ENCODE assay signal across 9 mouse cellular contexts in genomic region chr5:100030069-100030468, GRCm38 (mm10). TPM values are rescaled to one million over a fixed set of nuclear protein-coding genes. Genes with fewer than 3 reads are reported as not detected.
DNase-seq lines count a peak whose midpoint lies in the region; ATAC-seq and TF ChIP-seq lines count a peak whose summit lies in the region.
"Had no signal": no experiment of that assay in that cellular context is flagged by ENCODE, and none has a peak within 500 bp of the region (broad histone marks: within the 10 kb centered on the region; RNA-seq: fewer than 3 reads in every experiment).

No protein-coding gene starts in this region.

- no peak overlapping the region for H3K4me3 ChIP-seq in kidney, embryonic 14.5 days (ENCODE audit: low read length)
- no peak overlapping the region for H3K4me3 ChIP-seq in MEL (ENCODE audit: control insufficient read depth in 1 of 2, insufficient read depth in 1 of 2, low read depth in 2 of 2, low read length in 2 of 2)
- no peak overlapping the region for H3K4me3 ChIP-seq in lung, postnatal 0 days (ENCODE audit: low read depth, low read length)
- H3K4me3 ChIP-seq: erythroblast, embryonic 14.5 days had no signal

- no peak for DNase-seq in kidney, postnatal 36 days
- DNase-seq in MEL (ENCODE audit: low read depth, low spot score): no peak
- peak; percentile 27 to 50 for DNase-seq in frontal cortex, postnatal 36 days (ENCODE audit: low spot score in 2 of 2)
- DNase-seq in lung, postnatal 0 days (ENCODE audit: low spot score): peak; percentile 86
- no peak for DNase-seq in Muller cell, postnatal 12 days (ENCODE audit: inconsistent ontology term)
- DNase-seq in gastrocnemius, postnatal 25 days: no peak
- DNase-seq in gastrocnemius, postnatal 10 days: no peak

- H3K9ac ChIP-seq in kidney, embryonic 14.5 days (ENCODE audit: low read depth, low read length): no peak overlapping the region
- H3K9ac ChIP-seq in MEL (ENCODE audit: control insufficient read depth, low read depth, low read length, poor library complexity, severe bottlenecking): no peak overlapping the region
- H3K9ac ChIP-seq in lung, postnatal 0 days (replicated peaks; ENCODE audit: low read depth): no peak overlapping the region

- no peaks in the 10 kb centered on the region for H3K27me3 ChIP-seq in kidney, embryonic 14.5 days (ENCODE audit: control insufficient read depth, insufficient read depth, low read length)
- no peaks in the 10 kb centered on the region for H3K27me3 ChIP-seq in MEL (ENCODE audit: control insufficient read depth in 1 of 2, insufficient read depth in 2 of 2, low read length in 2 of 2)
- no peaks in the 10 kb centered on the region for H3K27me3 ChIP-seq in lung, postnatal 0 days (replicated peaks; ENCODE audit: insufficient read depth, low read length)

- H3K79me2 ChIP-seq in MEL (ENCODE audit: control insufficient read depth, insufficient read depth, low read length, poor library complexity): peaks cover 6% of the 10 kb centered on the region

- peak; percentile 75 for ATAC-seq in kidney, embryonic 14.5 days (ENCODE audit: low FRiP score, low TSS enrichment)
- peak; percentile 83 for ATAC-seq in lung, postnatal 0 days

- no peak for TF ChIP-seq EP300 in MEL (IDR thresholded peaks at IDR 0.05; ENCODE audit: low read depth in 1 of 2, low read length in 2 of 2)
- TF ChIP-seq EP300 in lung, postnatal 0 days (IDR thresholded peaks at IDR 0.05): no peak

- TF ChIP-seq POLR2A in MEL (IDR thresholded peaks at IDR 0.05; ENCODE audit: control insufficient read depth in 1 of 2, insufficient read depth in 1 of 2, low read depth in 1 of 2, low read length in 2 of 2, poor library complexity in 1 of 2): no peak

- H3K4me2 ChIP-seq in kidney, embryonic 14.5 days (replicated peaks; ENCODE audit: low read depth, low read length): no peak overlapping the region
- no peak overlapping the region for H3K4me2 ChIP-seq in lung, postnatal 0 days (replicated peaks; ENCODE audit: low read depth, low read length)

- WGBS in kidney, embryonic 14.5 days: 21% methylated on average over 6 of the region's 6 CpGs
- WGBS in lung, postnatal 0 days: 9% methylated on average over 6 of the region's 6 CpGs

- peaks cover 37% of the 10 kb centered on the region for H3K36me3 ChIP-seq in kidney, embryonic 14.5 days (ENCODE audit: control insufficient read depth, insufficient read depth, low read length)
- H3K36me3 ChIP-seq in MEL (ENCODE audit: control insufficient read depth in 1 of 2, insufficient read depth in 2 of 2, low read length in 2 of 2): peaks cover 7 to 8% of the 10 kb centered on the region in 2 experiments
- H3K36me3 ChIP-seq in lung, postnatal 0 days (ENCODE audit: insufficient read depth, low read length): peaks cover 19% of the 10 kb centered on the region; the same call in 1 of the 2 replicates

- H3K9me3 ChIP-seq in kidney, embryonic 14.5 days (ENCODE audit: control insufficient read depth, low read length): no peaks in the 10 kb centered on the region
- no peaks in the 10 kb centered on the region for H3K9me3 ChIP-seq in MEL (replicated peaks; ENCODE audit: insufficient read depth, low read length)
- no peaks in the 10 kb centered on the region for H3K9me3 ChIP-seq in lung, postnatal 0 days (ENCODE audit: low read length)

- peak overlapping the region; percentile 59; the same call in 1 of the 2 replicates for H3K27ac ChIP-seq in kidney, embryonic 14.5 days (ENCODE audit: low read depth, low read length)
- H3K27ac ChIP-seq in MEL (ENCODE audit: control insufficient read depth, low read depth, low read length): no peak overlapping the region
- H3K27ac ChIP-seq in lung, postnatal 0 days (ENCODE audit: low read length): no peak overlapping the region

- TF ChIP-seq RAD21 in MEL (IDR thresholded peaks at IDR 0.05; ENCODE audit: low read depth, low read length): no peak

- TF ChIP-seq CTCF in MEL (IDR thresholded peaks at IDR 0.05 in 2 of 3, conservative IDR thresholded peaks at IDR 0.05 in 1 of 3; ENCODE audit: control insufficient read depth in 1 of 3, insufficient read depth in 1 of 3, low read depth in 2 of 3, low read length in 3 of 3, poor library complexity in 1 of 3, severe bottlenecking in 1 of 3): no peak
- TF ChIP-seq CTCF in lung, postnatal 0 days (IDR thresholded peaks at IDR 0.05): peak; percentile 29; the same call in 1 of the 2 replicates

- no peaks in the 10 kb centered on the region for H3K4me1 ChIP-seq in kidney, embryonic 14.5 days (ENCODE audit: control insufficient read depth, insufficient read depth, low read length)
- peaks cover 0 to 3% of the 10 kb centered on the region in 2 experiments; a peak in 1 of 4 replicates for H3K4me1 ChIP-seq in MEL (ENCODE audit: control insufficient read depth in 1 of 2, insufficient read depth in 2 of 2, low read length in 2 of 2)
- H3K4me1 ChIP-seq in lung, postnatal 0 days (ENCODE audit: insufficient read depth, low read depth, low read length): no peaks in the 10 kb centered on the region

TF ChIP-seq in MEL, 35 proteins besides CTCF, POLR2A, EP300 and RAD21:
- TF ChIP-seq USF1 (IDR thresholded peaks at IDR 0.05; ENCODE audit: low read depth, low read length) (no peak), SMC3 (IDR thresholded peaks at IDR 0.05; ENCODE audit: low read depth, low read length) (no peak), TAL1 (IDR thresholded peaks at IDR 0.05; ENCODE audit: low read length) (peak; percentile 25), ELF1 (IDR thresholded peaks at IDR 0.05; ENCODE audit: low read depth, low read length) (no peak), SIN3A (IDR thresholded peaks at IDR 0.05; ENCODE audit: low read length) (0 out of 2 replicates have a peak, but pooled peaks have one; percentile 19), MXI1 (IDR thresholded peaks at IDR 0.05; ENCODE audit: low read depth, low read length) (no peak), CHD2 (IDR thresholded peaks at IDR 0.05; ENCODE audit: low read length) (no peak), BHLHE40 (IDR thresholded peaks at IDR 0.05; ENCODE audit: borderline replicate concordance, low read depth, low read length) (peak; percentile 58; the same call in 1 of the 2 replicates)

RNA-seq across cellular contexts. Expression of gene Hnrnpdl, which starts 9.4 kb away (rescaled TPM):
- polyA plus RNA-seq in kidney, embryonic 14.5 days (2014; fragmentation: Nextera tagmentation; extraction: Ambion mirVana): 205 and 217 TPM in 2 replicates
- 140 and 153 TPM in 2 replicates for total RNA-seq in MEL (2012; rRNA removed)
- polyA plus RNA-seq in MEL (2012; ENCODE audit: insufficient read depth in 1 of 2, insufficient read length in 2 of 2, low read depth in 1 of 2, low replicate concordance in 2 of 2, missing spikeins in 1 of 2): 100 to 1,000 TPM in 1 of 2 experiments, not detected in 1; 239 TPM
- polyA plus RNA-seq in lung, postnatal 0 days (2015; fragmentation: Nextera tagmentation; extraction: Ambion mirVana): 59.5 and 70.9 TPM in 2 replicates
- 10 to 100 TPM; 59.4 to 70.1 TPM for total RNA-seq in gastrocnemius, postnatal 25 days (2021)
- 100 to 1,000 TPM in 1 of 2 experiments, 10 to 100 TPM in 1; 92.8 to 105 TPM for total RNA-seq in gastrocnemius, postnatal 10 days (2021)

RNA-seq across cellular contexts. Expression of gene Enoph1, which starts 9.7 kb away (rescaled TPM):
- polyA plus RNA-seq in kidney, embryonic 14.5 days (2014; fragmentation: Nextera tagmentation; extraction: Ambion mirVana): 42.6 and 51.8 TPM in 2 replicates
- 78.7 and 83.3 TPM in 2 replicates for total RNA-seq in MEL (2012; rRNA removed)
- polyA plus RNA-seq in MEL (2012; ENCODE audit: insufficient read depth in 1 of 2, insufficient read length in 2 of 2, low read depth in 1 of 2, low replicate concordance in 2 of 2, missing spikeins in 1 of 2): 10 to 100 TPM in 1 of 2 experiments, not detected in 1; 89.0 TPM
- 27.9 and 29.6 TPM in 2 replicates for polyA plus RNA-seq in lung, postnatal 0 days (2015; fragmentation: Nextera tagmentation; extraction: Ambion mirVana)
- total RNA-seq in gastrocnemius, postnatal 25 days (2021): 1 to 10 TPM; 5.4 to 6.0 TPM
- 10 to 100 TPM in 1 of 2 experiments, 1 to 10 TPM in 1; 9.0 to 10.5 TPM for total RNA-seq in gastrocnemius, postnatal 10 days (2021)

RNA-seq across cellular contexts. Expression of gene 4930524J08Rik, which starts 51.2 kb away (rescaled TPM):
- 2.5 and 4.3 TPM in 2 replicates for polyA plus RNA-seq in kidney, embryonic 14.5 days (2014; fragmentation: Nextera tagmentation; extraction: Ambion mirVana)
- 1.0 and 1.1 TPM in 2 replicates for total RNA-seq in MEL (2012; rRNA removed)
- 1 to 10 TPM in 1 of 2 experiments, not detected in 1; 6.7 TPM for polyA plus RNA-seq in MEL (2012; ENCODE audit: insufficient read depth in 1 of 2, insufficient read length in 2 of 2, low read depth in 1 of 2, low replicate concordance in 2 of 2, missing spikeins in 1 of 2)
- 3.0 and 3.4 TPM in 2 replicates for polyA plus RNA-seq in lung, postnatal 0 days (2015; fragmentation: Nextera tagmentation; extraction: Ambion mirVana)
- under 1 TPM in 1 of 2 experiments, not detected in 1; 0.67 TPM for total RNA-seq in gastrocnemius, postnatal 25 days (2021)
- 1 to 10 TPM; 1.1 to 1.2 TPM for total RNA-seq in gastrocnemius, postnatal 10 days (2021)

RNA-seq across cellular contexts. Expression of gene Hnrnpd, which starts 51.3 kb away (rescaled TPM):
- 212 and 290 TPM in 2 replicates for polyA plus RNA-seq in kidney, embryonic 14.5 days (2014; fragmentation: Nextera tagmentation; extraction: Ambion mirVana)
- 55.4 and 70.6 TPM in 2 replicates for total RNA-seq in MEL (2012; rRNA removed)
- polyA plus RNA-seq in MEL (2012; ENCODE audit: insufficient read depth in 1 of 2, insufficient read length in 2 of 2, low read depth in 1 of 2, low replicate concordance in 2 of 2, missing spikeins in 1 of 2): 100 to 1,000 TPM in 1 of 2 experiments, not detected in 1; 796 TPM
- 44.0 and 51.4 TPM in 2 replicates for polyA plus RNA-seq in lung, postnatal 0 days (2015; fragmentation: Nextera tagmentation; extraction: Ambion mirVana)
- 10 to 100 TPM; 52.8 to 61.5 TPM for total RNA-seq in gastrocnemius, postnatal 25 days (2021)
- 100 to 1,000 TPM; 129 to 153 TPM for total RNA-seq in gastrocnemius, postnatal 10 days (2021)

Comparison
In these comparisons a context has a peak if more than half of its experiments do, and no peak if none do; other contexts are left out.
1. DNase-seq: peak in frontal cortex, postnatal 36 days (2 of 2) and lung, postnatal 0 days (single experiment); none in kidney, postnatal 36 days (0 of 2), MEL (single experiment), Muller cell, postnatal 12 days (single experiment), gastrocnemius, postnatal 25 days (single experiment) and gastrocnemius, postnatal 10 days (single experiment).